Mouse (Mus musculus) layer of hippocampus, adult 9-11 months (tissue): Measurements from ENCODE around the gene Nbeal1.
"Not testable (repeated sequence)": the region's sequence is repeated elsewhere in the genome, so short reads cannot be mapped to it uniquely, and the experiment has no call there.

Experiments
- DNase-seq: peaks from one replicate; pipeline ENCODE4 v3.0.0; 2022

Gene Nbeal1

GRCm38 (mm10) chr1:60179932-60180783 lies at the start of gene Nbeal1:
Gene Nbeal1 (plus strand): TSS chr1:60180599.
- peak; percentile 98 for DNase-seq

DNA sequence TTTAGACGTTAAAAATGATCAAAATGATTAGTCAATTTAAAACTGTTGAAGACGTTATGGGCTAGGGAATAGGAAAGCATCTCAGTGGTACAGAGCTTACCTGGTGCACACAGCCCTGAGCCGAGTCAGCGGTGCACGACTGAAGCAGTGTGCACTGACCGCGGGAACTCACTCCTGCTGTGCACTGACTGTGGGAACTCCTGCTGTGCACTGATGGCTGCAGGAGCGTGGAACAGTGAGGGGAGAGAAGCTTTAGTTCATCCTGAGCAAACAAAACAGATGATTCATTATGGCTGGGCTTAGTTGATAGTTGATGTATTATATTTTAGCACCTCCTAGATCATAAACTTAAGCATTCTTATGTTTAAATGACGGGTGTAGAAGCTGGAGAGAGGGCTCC lies 43.1 kb upstream of the Nbeal1 start:
- DNase-seq, result no peak

DNA sequence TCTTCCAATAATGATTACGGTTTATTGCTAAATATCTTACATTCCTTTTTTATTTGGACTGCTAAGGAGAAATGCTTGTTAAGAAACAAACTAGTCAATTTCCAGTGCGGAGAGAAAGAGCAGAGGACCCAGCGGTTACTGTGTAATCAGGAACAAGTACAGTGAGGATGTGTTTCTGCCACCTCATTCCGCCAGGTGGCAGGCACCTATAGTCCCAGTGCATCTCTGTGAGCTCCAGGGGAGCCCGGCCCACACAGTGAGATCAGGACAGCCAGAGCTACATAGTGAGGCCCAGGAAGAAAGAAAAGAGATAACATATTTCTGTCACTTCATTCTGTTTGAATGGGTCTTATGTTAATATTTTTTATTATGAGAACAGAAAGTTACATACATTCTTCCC lies 27.7 kb upstream of the Nbeal1 start:
- DNase-seq, result no peak

GRCm38 (mm10) chr1:60156651-60157050 lies 23.7 kb upstream of the Nbeal1 start:
- no peak for DNase-seq

DNA sequence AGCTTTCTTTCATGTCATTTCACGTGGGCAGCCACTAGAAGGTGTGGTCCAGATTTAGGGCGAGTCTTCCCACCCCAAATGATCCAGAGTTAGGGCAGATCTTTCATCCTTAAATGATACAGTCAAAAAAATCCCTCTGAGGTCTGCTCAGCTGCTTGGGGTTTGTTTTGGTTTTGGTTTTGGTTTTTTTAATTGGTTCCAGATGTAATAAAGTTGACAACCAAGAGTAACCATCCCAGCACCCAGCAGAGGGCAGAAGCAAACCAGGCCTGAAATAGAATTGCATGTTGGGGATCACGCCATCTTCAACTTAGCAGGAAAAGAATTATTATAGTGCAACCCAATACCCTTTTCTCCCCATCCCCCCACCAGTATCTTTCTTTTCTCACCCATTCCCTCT lies 22.0 kb upstream of the Nbeal1 start:
- DNase-seq, result no peak

GRCm38 (mm10) chr1:60163676-60164075 lies 16.7 kb upstream of the Nbeal1 start:
- DNase-seq, result no peak

GRCm38 (mm10) chr1:60169626-60170025 lies 10.8 kb upstream of the Nbeal1 start:
- no peak for DNase-seq

GRCm38 (mm10) chr1:60170251-60170650 lies 10.1 kb upstream of the Nbeal1 start:
- DNase-seq, result no peak

- DNase-seq, result no peak
These were observed 7.3 kb upstream of the Nbeal1 start for GRCm38 (mm10) chr1:60173119-60173518.

GRCm38 (mm10) chr1:60177814-60178213 lies 2.6 kb upstream of the Nbeal1 start:
- not testable (repeated sequence) for DNase-seq

DNA sequence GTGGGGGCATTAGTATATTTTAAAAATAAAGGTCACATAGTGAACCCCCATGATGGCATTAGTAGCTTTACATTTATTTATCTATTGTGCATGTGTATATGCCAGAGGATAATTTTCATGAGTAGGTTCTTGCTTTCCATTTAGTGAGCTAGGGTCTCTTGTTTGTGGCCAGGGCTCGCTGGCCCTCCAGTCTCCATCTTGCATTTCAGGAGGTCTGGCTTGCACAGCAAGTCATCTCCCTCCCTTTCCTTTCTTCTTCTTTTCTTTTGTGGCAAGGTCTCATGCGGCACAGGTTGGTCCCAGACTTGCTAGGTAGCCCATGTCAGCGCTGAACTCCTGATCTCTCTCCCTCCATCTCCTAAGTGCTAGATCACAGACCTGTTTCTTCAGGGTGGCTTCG lies 1.0 kb upstream of the Nbeal1 start:
- no peak for DNase-seq

GRCm38 (mm10) chr1:60180784-60181221 lies 404 bp downstream of the Nbeal1 start:
- peak; percentile 23 for DNase-seq

- DNase-seq, result no peak
These were observed 8.1 kb downstream of the Nbeal1 start for GRCm38 (mm10) chr1:60188454-60188853.

DNA sequence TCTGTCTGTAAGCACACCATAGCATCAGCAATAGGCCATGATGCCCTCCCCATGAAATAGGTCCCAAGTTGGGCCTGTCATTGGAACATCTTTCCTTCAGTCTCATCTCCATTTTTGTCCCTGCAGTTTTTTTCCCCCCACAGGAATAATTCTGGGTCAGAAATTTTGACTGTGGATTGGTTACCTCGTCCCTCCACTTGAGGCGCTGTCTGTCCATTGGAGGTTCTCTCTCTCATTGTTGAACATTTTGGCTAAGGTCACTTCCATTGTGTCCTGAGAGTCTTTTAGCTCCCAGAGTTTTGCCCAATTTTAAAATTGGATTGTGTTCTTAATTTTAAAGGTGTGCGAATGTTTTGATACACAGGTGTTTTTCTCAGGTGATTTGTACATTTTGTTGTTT lies 16.4 kb downstream of the Nbeal1 start:
- DNase-seq, result no peak

DNA sequence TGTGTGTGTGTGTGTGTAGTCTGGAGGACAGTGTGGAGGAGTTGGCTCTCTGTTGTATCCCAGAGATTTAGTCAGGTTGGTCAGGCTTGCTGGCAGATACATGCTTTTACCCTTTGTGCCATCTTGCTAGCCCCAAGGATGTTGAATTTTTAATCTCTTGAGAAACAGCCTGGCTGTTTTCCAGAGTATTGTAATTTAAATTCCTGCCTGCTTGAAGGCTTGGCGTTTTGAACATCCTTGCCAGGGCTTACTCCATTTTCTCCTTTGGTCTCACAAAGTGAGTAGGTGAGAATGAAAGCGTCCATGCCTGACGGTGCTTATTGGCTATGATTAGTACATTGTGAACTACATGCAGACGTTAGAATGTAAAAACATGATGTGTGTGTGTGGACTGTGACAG lies 18.6 kb downstream of the Nbeal1 start:
- no peak for DNase-seq

GRCm38 (mm10) chr1:60236261-60236660 lies 55.9 kb downstream of the Nbeal1 start:
- DNase-seq, result no peak

- DNase-seq, result no peak
These were observed 60.0 kb downstream of the Nbeal1 start for GRCm38 (mm10) chr1:60240430-60240829.

DNA sequence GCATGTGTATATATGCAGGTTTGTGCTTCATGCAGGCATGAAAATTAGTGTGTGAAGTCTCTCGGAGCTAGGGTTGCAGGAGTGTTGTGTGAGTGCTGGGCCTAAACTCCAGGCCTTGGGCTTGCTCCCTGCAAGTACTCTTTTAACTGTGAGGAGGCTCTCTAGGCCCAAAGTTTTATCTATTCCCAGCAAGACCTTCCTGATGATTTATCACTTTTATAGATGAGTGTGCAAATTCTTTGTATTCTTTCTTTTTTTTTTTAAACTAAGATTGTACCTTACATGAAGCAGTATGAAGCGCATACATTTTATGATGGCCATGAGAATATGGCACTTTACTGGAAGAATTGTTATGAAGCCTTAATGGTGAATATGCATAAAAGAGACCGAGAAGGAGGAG lies 87.7 kb downstream of the Nbeal1 start:
- DNase-seq, result no peak

DNA sequence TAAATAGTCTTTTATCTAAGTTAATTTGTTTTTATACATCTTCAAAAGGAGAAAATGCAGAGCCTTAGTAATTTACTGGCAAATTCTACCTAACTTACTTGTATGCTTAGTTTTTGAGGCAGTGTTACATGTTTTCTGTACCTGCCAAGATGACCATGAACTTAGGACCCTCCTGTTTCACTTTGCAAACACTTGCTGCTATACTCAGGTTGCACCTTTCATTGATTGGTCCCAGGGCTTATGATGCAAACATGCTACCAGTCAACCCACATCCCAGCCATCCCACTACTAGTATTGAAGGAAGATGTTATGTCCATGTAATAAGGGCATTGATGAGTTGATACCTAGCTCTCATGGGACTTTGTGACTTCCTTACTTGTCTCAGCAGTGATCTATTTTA lies 88.9 kb downstream of the Nbeal1 start:
- no peak for DNase-seq

DNA sequence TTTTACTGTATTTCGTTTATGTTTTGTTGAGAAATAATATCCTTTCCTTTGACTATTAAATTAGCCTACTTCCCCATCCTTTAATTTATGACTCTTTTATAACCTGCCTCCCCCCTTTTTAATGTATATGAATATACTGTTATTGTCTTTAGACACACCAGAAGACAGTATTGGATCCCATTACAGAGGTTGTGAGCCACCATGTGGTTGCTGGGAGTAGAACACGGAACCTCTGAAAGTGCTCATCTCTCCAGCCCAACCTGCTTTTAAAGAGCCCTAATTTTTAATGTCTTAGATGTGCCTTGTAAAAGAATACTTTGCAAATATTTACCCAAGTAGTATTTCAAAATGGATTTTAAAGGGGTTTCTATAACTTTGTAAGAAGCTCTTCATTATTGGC lies 92.1 kb downstream of the Nbeal1 start:
- no peak for DNase-seq

- no peak for DNase-seq
These were observed 113.5 kb downstream of the Nbeal1 start for GRCm38 (mm10) chr1:60293921-60294320.

GRCm38 (mm10) chr1:60342808-60343629 lies 162.6 kb downstream of the Nbeal1 start, which contains the start of gene Cyp20a1:
Gene Cyp20a1 (plus strand): TSS chr1:60343323.
- DNase-seq, result peak; percentile 92

- no peak for DNase-seq
These were observed 163.4 kb downstream of the Nbeal1 start for GRCm38 (mm10) chr1:60343630-60344455.
